Comparison of ENCODE assay signal across 15 mouse cellular contexts in genomic region chr8:92491533-92491932, GRCm38 (mm10).
DNase-seq lines count a peak whose midpoint lies in the region; ATAC-seq and TF ChIP-seq lines count a peak whose summit lies in the region.
"Had no signal": no experiment of that assay in that cellular context is flagged by ENCODE, and none has a peak within 500 bp of the region (broad histone marks: within the 10 kb centered on the region; RNA-seq: fewer than 3 reads in every experiment).

No protein-coding gene starts in this region.

- no peak overlapping the region for H3K4me2 ChIP-seq in heart, postnatal 0 days (ENCODE audit: low read depth, low read length)
- no peak overlapping the region for H3K4me2 ChIP-seq in stomach, postnatal 0 days (replicated peaks; ENCODE audit: low read depth)
- H3K4me2 ChIP-seq: forebrain, embryonic 15.5 days; hindbrain, embryonic 13.5 days; limb, embryonic 15.5 days had no signal

- no peaks in the 10 kb centered on the region for H3K27me3 ChIP-seq in heart, postnatal 0 days (ENCODE audit: control insufficient read depth, insufficient read depth, low read length)
- no peaks in the 10 kb centered on the region for H3K27me3 ChIP-seq in stomach, postnatal 0 days (ENCODE audit: control insufficient read depth, insufficient read depth, low read length)
- H3K27me3 ChIP-seq: forebrain, embryonic 15.5 days; limb, embryonic 15.5 days had no signal

- H3K4me1 ChIP-seq in heart, postnatal 0 days (ENCODE audit: control insufficient read depth, insufficient read depth): 0 out of 2 replicates have a peak, but pooled peaks cover 3% of the 10 kb centered on the region
- no peaks in the 10 kb centered on the region for H3K4me1 ChIP-seq in stomach, postnatal 0 days (replicated peaks; ENCODE audit: control insufficient read depth, insufficient read depth)
- H3K4me1 ChIP-seq: forebrain, embryonic 15.5 days; hindbrain, embryonic 13.5 days had no signal

- no peak for TF ChIP-seq EP300 in heart, postnatal 0 days (IDR thresholded peaks at IDR 0.05; ENCODE audit: low read depth)
- no peak for TF ChIP-seq EP300 in stomach, postnatal 0 days (optimal IDR thresholded peaks at IDR 0.05)

- H3K27ac ChIP-seq in heart, postnatal 0 days (ENCODE audit: low read depth): no peak overlapping the region
- no peak overlapping the region for H3K27ac ChIP-seq in layer of hippocampus, adult 2 months
- H3K27ac ChIP-seq in stomach, postnatal 0 days (replicated peaks): no peak overlapping the region
- H3K27ac ChIP-seq: forebrain, embryonic 15.5 days; hindbrain, embryonic 13.5 days; limb, embryonic 15.5 days had no signal

- 68% methylated on average over 5 of the region's 5 CpGs for WGBS in heart, postnatal 0 days
- WGBS in stomach, postnatal 0 days: 66% methylated on average over 5 of the region's 5 CpGs

- no peaks in the 10 kb centered on the region for H3K9me3 ChIP-seq in heart, postnatal 0 days (replicated peaks; ENCODE audit: control insufficient read depth, low read length)
- no peaks in the 10 kb centered on the region for H3K9me3 ChIP-seq in stomach, postnatal 0 days (ENCODE audit: control insufficient read depth, low read length)
- H3K9me3 ChIP-seq: forebrain, embryonic 15.5 days; hindbrain, embryonic 13.5 days; limb, embryonic 15.5 days had no signal

- peak; percentile 31 for TF ChIP-seq CTCF in heart, postnatal 0 days (IDR thresholded peaks at IDR 0.05; ENCODE audit: low read depth)
- peak; percentile 54 for TF ChIP-seq CTCF in layer of hippocampus, adult 2 months (conservative IDR thresholded peaks at IDR 0.05)
- peak; percentile 47 for TF ChIP-seq CTCF in stomach, postnatal 0 days (IDR thresholded peaks at IDR 0.05; ENCODE audit: low read depth)

- no peak overlapping the region for H3K9ac ChIP-seq in heart, postnatal 0 days (replicated peaks; ENCODE audit: low read depth, low read length)
- no peak overlapping the region for H3K9ac ChIP-seq in stomach, postnatal 0 days (ENCODE audit: low read length)
- H3K9ac ChIP-seq: forebrain, embryonic 15.5 days; hindbrain, embryonic 13.5 days; limb, embryonic 15.5 days had no signal

- H3K4me3 ChIP-seq in heart, postnatal 0 days (ENCODE audit: low read depth, low read length): no peak overlapping the region
- H3K4me3 ChIP-seq in layer of hippocampus, adult 2 months: no peak overlapping the region
- no peak overlapping the region for H3K4me3 ChIP-seq in stomach, postnatal 0 days (ENCODE audit: low read depth, low read length)
- H3K4me3 ChIP-seq: forebrain, embryonic 15.5 days; hindbrain, embryonic 13.5 days; limb, embryonic 15.5 days had no signal

- H3K36me3 ChIP-seq in heart, postnatal 0 days (replicated peaks; ENCODE audit: control insufficient read depth, insufficient read depth, low read length): no peaks in the 10 kb centered on the region
- H3K36me3 ChIP-seq in stomach, postnatal 0 days (ENCODE audit: control insufficient read depth, insufficient read depth, low read length): no peaks in the 10 kb centered on the region
- H3K36me3 ChIP-seq: forebrain, embryonic 15.5 days; hindbrain, embryonic 13.5 days; limb, embryonic 15.5 days had no signal

- no peak for ATAC-seq in heart, postnatal 0 days (ENCODE audit: insufficient read depth, low read depth)
- ATAC-seq in stomach, postnatal 0 days (ENCODE audit: low FRiP score, low TSS enrichment): no peak
- ATAC-seq: forebrain, embryonic 15.5 days; midbrain, embryonic 16.5 days had no signal

- DNase-seq in heart, postnatal 0 days (ENCODE audit: low spot score): no peak
- no peak for DNase-seq in heart, adult 11 months
- DNase-seq in layer of hippocampus, adult 2 months (ENCODE audit: low spot score in 2 of 2): no peak
- DNase-seq in layer of hippocampus, adult 9-10 months (ENCODE audit: low spot score): no peak
- peak; percentile 11 for DNase-seq in lung, postnatal 10 days
- no peak for DNase-seq in lung, postnatal 14 days
- DNase-seq in stomach, postnatal 0 days (ENCODE audit: low spot score): no peak
- DNase-seq: adrenal gland, adult 8-10 months; cerebellum, adult 2 months; kidney, adult 18-20 months; right cerebral cortex, postnatal 4 days had no signal
